Mouse (Mus musculus): Measurements from ENCODE around the gene Selenow. TPM values are rescaled to one million over a fixed set of nuclear protein-coding genes. Genes with fewer than 3 reads are reported as not detected.

The Selenow gene
- 774 and 832 TPM in 2 replicates for polyA plus RNA-seq (2015; fragmentation: Nextera tagmentation; extraction: Ambion mirVana)

GRCm38 (mm10) chr7:15922220-15922773 is at the start of gene Selenow:
Gene Selenow, minus strand, starts transcription at chr7:15922402.
- Histone ChIP-seq H3K4me2 (peak within 1 kb of the TSS; percentile 79), H3K4me1 (peaks cover 20% of the 10 kb centered on the region), H3K9ac (peak within 1 kb of the TSS; percentile 71), H3K27me3 (no peaks in the 10 kb centered on the region), H3K4me3 (peak within 1 kb of the TSS; percentile 68), H3K9me3 (no peaks in the 10 kb centered on the region), H3K36me3 (peaks cover 25% of the 10 kb centered on the region), H3K27ac (peak within 1 kb of the TSS; percentile 58)
- ATAC-seq (ENCODE audit: borderline replicate concordance, extremely low read depth, low FRiP score, low TSS enrichment): peak; percentile 96
- WGBS: under 1% methylated on average over 33 of the region's 33 CpGs

- no peak for ATAC-seq (ENCODE audit: borderline replicate concordance, extremely low read depth, low FRiP score, low TSS enrichment)
- Histone ChIP-seq H3K9ac (no peak overlapping the region), H3K4me2 (no peak overlapping the region), H3K9me3 (no peaks in the 10 kb centered on the region), H3K27me3 (no peaks in the 10 kb centered on the region), H3K36me3 (peaks cover 39% of the 10 kb centered on the region), H3K4me3 (no peak overlapping the region), H3K27ac (no peak overlapping the region), H3K4me1 (peaks cover 17% of the 10 kb centered on the region)
- 76% methylated on average over 3 of the region's 3 CpGs for WGBS
Measured at GRCm38 (mm10) chr7:15969674-15970073, 47.5 kb upstream of the Selenow start.

- no peak for ATAC-seq (ENCODE audit: borderline replicate concordance, extremely low read depth, low FRiP score, low TSS enrichment)
Measured at GRCm38 (mm10) chr7:15968322-15968721, 46.1 kb upstream of the Selenow start.

GRCm38 (mm10) chr7:15967312-15967711 is 45.1 kb upstream of the Selenow start, which contains the start of gene Ehd2:
Gene Ehd2, minus strand, starts transcription at chr7:15967567.
- no peaks in the 10 kb centered on the region for H3K9me3 ChIP-seq
- peaks cover 16% of the 10 kb centered on the region for H3K36me3 ChIP-seq
- H3K27me3 ChIP-seq: no peaks in the 10 kb centered on the region
- H3K9ac ChIP-seq: peak within 1 kb of the TSS; percentile 66
- H3K4me2 ChIP-seq: peak within 1 kb of the TSS; percentile 62
- peak within 1 kb of the TSS; percentile 55; the same call in 1 of the 2 replicates for H3K27ac ChIP-seq
- ATAC-seq (ENCODE audit: borderline replicate concordance, extremely low read depth, low FRiP score, low TSS enrichment): peak; percentile 84
- WGBS: 0% methylated on average over 20 of the region's 22 CpGs
- H3K4me1 ChIP-seq: peaks cover 41% of the 10 kb centered on the region
- peak within 1 kb of the TSS; percentile 63 for H3K4me3 ChIP-seq

More at GRCm38 (mm10) chr7:15968322-15968721, 46.1 kb upstream of the Selenow start:
- Histone ChIP-seq H3K27me3 (no peaks in the 10 kb centered on the region), H3K27ac (no peak overlapping the region), H3K4me3 (no peak overlapping the region), H3K36me3 (peaks cover 26% of the 10 kb centered on the region), H3K4me1 (peaks cover 31% of the 10 kb centered on the region), H3K4me2 (no peak overlapping the region), H3K9ac (no peak overlapping the region), H3K9me3 (no peaks in the 10 kb centered on the region)
- 81% methylated on average over 8 of the region's 8 CpGs for WGBS

GRCm38 (mm10) chr7:15966489-15966888 is 44.3 kb upstream of the Selenow start:
- no peak for ATAC-seq (ENCODE audit: borderline replicate concordance, extremely low read depth, low FRiP score, low TSS enrichment)
- Histone ChIP-seq H3K9ac (peak overlapping the region; percentile 66), H3K27ac (0 out of 2 replicates have a peak overlapping the region, but pooled peaks have one; percentile 5), H3K4me2 (peak overlapping the region; percentile 62), H3K9me3 (no peaks in the 10 kb centered on the region), H3K4me3 (peak overlapping the region; percentile 63), H3K27me3 (no peaks in the 10 kb centered on the region), H3K36me3 (peaks cover 8% of the 10 kb centered on the region; the same call in 1 of the 2 replicates), H3K4me1 (peaks cover 49% of the 10 kb centered on the region)
- 61% methylated on average over 3 of the region's 3 CpGs for WGBS

- Histone ChIP-seq H3K4me1 (peaks cover 62% of the 10 kb centered on the region), H3K9ac (no peak overlapping the region; the same call in 1 of the 2 replicates), H3K27me3 (no peaks in the 10 kb centered on the region), H3K4me3 (no peak overlapping the region), H3K4me2 (peak overlapping the region; percentile 62), H3K9me3 (no peaks in the 10 kb centered on the region), H3K36me3 (peaks cover 9% of the 10 kb centered on the region; the same call in 1 of the 2 replicates), H3K27ac (peak overlapping the region; percentile 96)
- WGBS: 69% methylated on average over 32 of the region's 32 CpGs
- ATAC-seq (ENCODE audit: borderline replicate concordance, extremely low read depth, low FRiP score, low TSS enrichment): no peak
Measured at GRCm38 (mm10) chr7:15963798-15964652, 41.8 kb upstream of the Selenow start.

GRCm38 (mm10) chr7:15962311-15963288 is 40.4 kb upstream of the Selenow start:
- Histone ChIP-seq H3K4me2 (peak overlapping the region; percentile 46), H3K9me3 (no peaks in the 10 kb centered on the region), H3K36me3 (peaks cover 22% of the 10 kb centered on the region), H3K27me3 (no peaks in the 10 kb centered on the region), H3K9ac (no peak overlapping the region), H3K27ac (peak overlapping the region; percentile 96), H3K4me1 (peaks cover 62% of the 10 kb centered on the region), H3K4me3 (peak overlapping the region; percentile 1; the same call in 1 of the 2 replicates)
- WGBS: 7% methylated on average over 12 of the region's 12 CpGs
- peak; percentile 79 for ATAC-seq (ENCODE audit: borderline replicate concordance, extremely low read depth, low FRiP score, low TSS enrichment)

- WGBS: 79% methylated on average over 7 of the region's 7 CpGs
- no peak for ATAC-seq (ENCODE audit: borderline replicate concordance, extremely low read depth, low FRiP score, low TSS enrichment)
- peaks cover 30% of the 10 kb centered on the region for H3K36me3 ChIP-seq
- no peak overlapping the region for H3K9ac ChIP-seq
- H3K27ac ChIP-seq: peak overlapping the region; percentile 96
- H3K4me1 ChIP-seq: peaks cover 61% of the 10 kb centered on the region
- no peak overlapping the region for H3K4me3 ChIP-seq
- no peaks in the 10 kb centered on the region for H3K9me3 ChIP-seq
- no peaks in the 10 kb centered on the region for H3K27me3 ChIP-seq
- peak overlapping the region; percentile 46 for H3K4me2 ChIP-seq
Measured at GRCm38 (mm10) chr7:15961798-15962197, 39.6 kb upstream of the Selenow start.

- no peak overlapping the region for H3K9ac ChIP-seq
- H3K27ac ChIP-seq: peak overlapping the region; percentile 96
- no peak overlapping the region; the same call in 1 of the 2 replicates for H3K4me2 ChIP-seq
- H3K4me3 ChIP-seq: no peak overlapping the region
- H3K36me3 ChIP-seq: peaks cover 36% of the 10 kb centered on the region
- H3K4me1 ChIP-seq: peaks cover 62% of the 10 kb centered on the region
- no peaks in the 10 kb centered on the region for H3K9me3 ChIP-seq
- 39% methylated on average over 4 of the region's 4 CpGs for WGBS
- no peaks in the 10 kb centered on the region for H3K27me3 ChIP-seq
- no peak for ATAC-seq (ENCODE audit: borderline replicate concordance, extremely low read depth, low FRiP score, low TSS enrichment)
Measured at GRCm38 (mm10) chr7:15961239-15961638, 39.0 kb upstream of the Selenow start.

- Histone ChIP-seq H3K9ac (no peak overlapping the region), H3K9me3 (no peaks in the 10 kb centered on the region), H3K27ac (peak overlapping the region; percentile 96), H3K36me3 (peaks cover 39% of the 10 kb centered on the region), H3K4me2 (no peak overlapping the region), H3K4me1 (peaks cover 64% of the 10 kb centered on the region), H3K4me3 (no peak overlapping the region), H3K27me3 (no peaks in the 10 kb centered on the region)
- no peak for ATAC-seq (ENCODE audit: borderline replicate concordance, extremely low read depth, low FRiP score, low TSS enrichment)
- 31% methylated on average over 4 of the region's 4 CpGs for WGBS
Measured at GRCm38 (mm10) chr7:15960691-15961090, 38.5 kb upstream of the Selenow start.

GRCm38 (mm10) chr7:15956143-15956542 is 33.9 kb upstream of the Selenow start:
- Histone ChIP-seq H3K27ac (peak overlapping the region; percentile 92), H3K4me1 (peaks cover 31% of the 10 kb centered on the region), H3K4me2 (no peak overlapping the region), H3K9me3 (no peaks in the 10 kb centered on the region), H3K9ac (no peak overlapping the region), H3K4me3 (no peak overlapping the region), H3K27me3 (no peaks in the 10 kb centered on the region), H3K36me3 (peaks cover 78% of the 10 kb centered on the region)
- peak; percentile 41; the same call in 1 of the 2 replicates for ATAC-seq (ENCODE audit: borderline replicate concordance, extremely low read depth, low FRiP score, low TSS enrichment)
- WGBS: 48% methylated on average over 5 of the region's 5 CpGs
